Mouse (Mus musculus) liver, adult 2 months (tissue): ENCODE measurements around the gene Gm20696. TPM values are rescaled to one million over a fixed set of nuclear protein-coding genes. Genes with fewer than 3 reads are reported as not detected.

Source experiments
- DNase-seq: peaks from one replicate; pipeline ENCODE4 v3.0.0-alpha.2; 2011; ENCODE audit warnings: low read depth, low spot score; ENCODE audit errors: extremely low read depth
- H3K27ac ChIP-seq: fragments of 200-500 bp; replicated peaks from 2 replicates; pipeline ENCODE4 v1.5.1; 2012; ENCODE audit warnings: low read depth, mild to moderate bottlenecking, control low read depth, inconsistent platforms, low read length; ENCODE audit not compliant: insufficient read depth
- H3K27me3 ChIP-seq: fragments of 200-500 bp; 2 replicates; pipeline ENCODE4 v1.6.1; 2012; ENCODE audit warnings: mild to moderate bottlenecking, moderate library complexity, low read length, inconsistent platforms; ENCODE audit not compliant: control insufficient read depth, insufficient read depth
- H3K36me3 ChIP-seq: fragments of 200-500 bp; 2 replicates; pipeline ENCODE4 v1.6.1; 2012; ENCODE audit warnings: low read length, inconsistent platforms; ENCODE audit not compliant: control insufficient read depth, insufficient read depth
- H3K4me1 ChIP-seq: fragments of 200-500 bp; 2 replicates; pipeline ENCODE4 v1.6.1; 2011; ENCODE audit warnings: low read length; ENCODE audit not compliant: control insufficient read depth, insufficient read depth
- H3K4me3 ChIP-seq: fragments of 200-500 bp; 2 replicates; pipeline ENCODE4 v1.5.1; 2011; ENCODE audit warnings: low read depth, mild to moderate bottlenecking, control low read depth, low read length, moderate library complexity; ENCODE audit not compliant: insufficient read depth
- H3K79me2 ChIP-seq: fragments of 200-500 bp; 2 replicates; pipeline ENCODE4 v1.6.1; 2012; ENCODE audit warnings: inconsistent platforms, mild to moderate bottlenecking, low read length, moderate library complexity; ENCODE audit not compliant: control insufficient read depth, insufficient read depth
- H3K9ac ChIP-seq: fragments of 200-500 bp; 2 replicates; pipeline ENCODE4 v1.6.1; 2012; ENCODE audit warnings: low read depth, mild to moderate bottlenecking, control low read depth, inconsistent platforms, low read length
- CTCF ChIP-seq: fragments of 200-500 bp; IDR thresholded peaks from 2 replicates; pipeline ENCODE4 v1.5.1; 2011; ENCODE audit warnings: low read depth, low read length, control low read depth
- POLR2A ChIP-seq: fragments of 200-500 bp; IDR thresholded peaks from 2 replicates; pipeline ENCODE4 v1.6.1; 2011; ENCODE audit warnings: low read length, control low read depth; ENCODE audit not compliant: insufficient read depth; ENCODE audit errors: extremely low read depth
- WGBS: fragments of 180-500 bp; shearing (Covaris S2); methylation state at CpG from one replicate; pipeline ENCODE4 v1.1.7; 2018; 5-methylcytosine and 5-hydroxymethylcytosine counted together
- polyA plus RNA-seq: library from polyadenylated mRNA; depleted of rRNA; stranded (reverse); fragments of >200 nt; gene quantifications from 2 replicates; pipeline ENCODE4 v1.2.3, GENCODE M21; 2012
- total RNA-seq: library from RNA; depleted of rRNA; stranded (reverse); fragments of >200 nt; gene quantifications from 2 replicates; pipeline ENCODE4 v1.2.3, GENCODE M21; 2014

The Gm20696 gene
- total and polyA plus RNA-seq, 2 experiments, result 0.26 to 6.5 TPM

DNA sequence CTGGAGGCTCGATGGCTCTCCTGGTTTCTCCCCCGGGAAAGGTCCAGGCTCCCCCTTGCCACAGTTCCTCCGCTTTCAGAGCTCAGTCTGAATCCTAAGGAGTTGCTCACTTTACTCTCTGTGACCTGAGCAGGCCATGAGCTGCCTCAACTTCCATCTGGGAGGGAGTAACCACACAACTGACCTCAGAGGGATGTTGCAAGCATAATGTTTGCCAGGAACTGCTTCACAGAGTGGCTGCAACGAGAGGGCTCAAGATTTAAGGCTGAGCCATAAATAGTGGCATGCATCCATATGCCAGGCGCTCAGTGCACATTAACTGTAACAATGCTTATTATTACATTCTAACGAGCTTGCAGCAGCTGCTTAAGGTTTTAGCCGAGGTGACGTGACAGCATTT, 29.8 kb downstream of the Gm20696 start:
- H3K4me1 ChIP-seq, result no peaks in the 10 kb centered on the region
- no peak for DNase-seq
- no peaks in the 10 kb centered on the region for H3K27me3 ChIP-seq
- H3K27ac ChIP-seq, result no peak overlapping the region
- no peak overlapping the region for H3K4me3 ChIP-seq
- H3K36me3 ChIP-seq, result no peaks in the 10 kb centered on the region
- TF ChIP-seq CTCF (no peak), POLR2A (no peak)
- no peak overlapping the region for H3K9ac ChIP-seq
- 74% methylated on average over 8 of the region's 8 CpGs for WGBS
- no peaks in the 10 kb centered on the region for H3K79me2 ChIP-seq

DNA sequence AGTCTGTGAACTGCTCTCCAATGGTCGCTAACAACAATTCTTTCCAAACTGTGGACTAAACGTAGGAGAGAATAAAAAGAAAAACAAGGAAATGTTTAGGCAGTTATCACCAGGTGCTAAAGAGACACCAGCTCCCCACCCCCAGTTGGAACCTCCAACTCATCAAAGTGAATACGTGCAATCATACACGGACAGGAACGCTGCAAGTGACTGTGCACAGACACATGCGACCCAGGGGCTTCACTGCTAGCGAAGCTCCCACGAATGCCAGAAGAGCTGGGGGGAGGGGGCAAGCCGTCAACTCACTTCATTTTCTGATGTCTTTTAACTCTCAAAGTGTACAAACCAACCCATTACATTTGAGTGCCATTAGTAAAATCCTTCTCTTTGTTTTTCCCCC, 30.5 kb downstream of the Gm20696 start:
- H3K79me2 ChIP-seq, result no peaks in the 10 kb centered on the region
- TF ChIP-seq CTCF (no peak), POLR2A (no peak)
- H3K4me1 ChIP-seq, result no peaks in the 10 kb centered on the region
- WGBS, result 49% methylated on average over 9 of the region's 9 CpGs
- no peak overlapping the region for H3K9ac ChIP-seq
- H3K4me3 ChIP-seq, result no peak overlapping the region
- no peak for DNase-seq
- no peaks in the 10 kb centered on the region for H3K36me3 ChIP-seq
- H3K27ac ChIP-seq, result no peak overlapping the region
- H3K27me3 ChIP-seq, result no peaks in the 10 kb centered on the region

DNA sequence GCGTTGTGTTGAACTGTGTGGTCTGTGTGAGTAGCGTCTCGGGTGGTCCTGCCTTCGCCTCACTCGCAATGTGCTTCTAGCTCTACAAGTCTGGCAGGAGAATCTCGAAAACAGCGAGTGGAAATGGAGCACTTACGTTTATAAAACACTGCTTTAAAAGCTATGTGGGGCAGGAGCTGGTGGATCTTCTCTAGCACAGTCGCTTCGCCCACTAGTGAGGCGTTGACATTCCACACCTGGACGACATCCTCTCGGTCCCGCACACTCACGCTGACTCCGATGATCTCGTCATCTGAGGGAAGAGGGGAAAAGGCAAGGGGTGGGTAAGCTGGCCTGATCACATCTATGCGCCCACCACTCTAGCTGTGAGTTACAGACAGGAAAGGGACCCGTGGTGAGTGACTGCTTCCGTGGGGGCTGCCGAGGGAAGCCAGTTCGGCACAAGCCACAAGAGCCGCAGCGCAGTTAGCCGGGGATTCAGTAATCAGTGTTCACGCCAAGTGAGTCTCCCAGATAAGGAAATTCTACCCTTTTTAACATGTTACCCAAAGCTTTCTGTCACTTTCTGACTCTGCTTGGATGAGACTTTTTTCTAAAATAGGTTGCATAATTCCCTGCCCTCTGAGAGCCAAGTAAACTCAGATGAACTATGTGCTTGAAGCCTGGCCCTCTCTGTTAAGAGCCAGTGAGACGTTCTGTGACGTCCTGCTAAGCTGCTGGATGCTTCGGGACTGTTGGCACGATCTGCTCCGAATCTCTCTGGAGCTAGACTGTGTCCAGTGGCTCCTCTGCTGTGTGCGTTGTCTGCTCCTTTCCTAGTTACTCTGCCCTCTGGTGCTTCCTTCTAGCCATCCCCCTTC, 34.2 kb downstream of the Gm20696 start:
- no peaks in the 10 kb centered on the region for H3K27me3 ChIP-seq
- DNase-seq, result peak; percentile 35
- no peak overlapping the region for H3K27ac ChIP-seq
- no peaks in the 10 kb centered on the region for H3K36me3 ChIP-seq
- H3K79me2 ChIP-seq, result no peaks in the 10 kb centered on the region
- no peak for TF ChIP-seq CTCF
- no peak for TF ChIP-seq POLR2A
- no peak overlapping the region for H3K9ac ChIP-seq
- no peaks in the 10 kb centered on the region for H3K4me1 ChIP-seq
- WGBS, result 84% methylated on average over 32 of the region's 32 CpGs
- no peak overlapping the region for H3K4me3 ChIP-seq

DNA sequence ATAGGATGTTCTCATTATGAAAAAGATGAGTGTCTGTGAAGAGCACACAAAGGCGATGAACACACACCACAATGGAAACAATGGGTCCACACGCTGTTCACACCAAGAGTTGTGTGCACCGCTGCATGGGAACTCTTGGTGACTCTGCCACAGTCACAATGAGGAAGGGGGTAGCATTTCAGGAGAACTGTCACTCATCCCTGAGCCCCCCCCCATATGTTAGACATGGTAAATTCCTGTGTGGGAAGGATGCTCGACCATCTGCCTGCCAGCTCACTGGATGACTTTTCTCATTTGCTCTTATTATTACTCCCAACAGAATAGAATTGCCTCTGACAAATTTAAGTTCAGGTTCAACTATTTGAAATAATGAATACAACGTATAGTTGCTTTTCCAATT, 35.0 kb downstream of the Gm20696 start:
- no peak for DNase-seq
- 92% methylated on average over 5 of the region's 5 CpGs for WGBS
- no peak overlapping the region for H3K4me3 ChIP-seq
- no peaks in the 10 kb centered on the region for H3K27me3 ChIP-seq
- no peak for TF ChIP-seq POLR2A
- TF ChIP-seq CTCF, result no peak
- no peaks in the 10 kb centered on the region for H3K36me3 ChIP-seq
- H3K27ac ChIP-seq, result no peak overlapping the region
- no peaks in the 10 kb centered on the region for H3K4me1 ChIP-seq
- H3K79me2 ChIP-seq, result no peaks in the 10 kb centered on the region
- no peak overlapping the region for H3K9ac ChIP-seq

DNA sequence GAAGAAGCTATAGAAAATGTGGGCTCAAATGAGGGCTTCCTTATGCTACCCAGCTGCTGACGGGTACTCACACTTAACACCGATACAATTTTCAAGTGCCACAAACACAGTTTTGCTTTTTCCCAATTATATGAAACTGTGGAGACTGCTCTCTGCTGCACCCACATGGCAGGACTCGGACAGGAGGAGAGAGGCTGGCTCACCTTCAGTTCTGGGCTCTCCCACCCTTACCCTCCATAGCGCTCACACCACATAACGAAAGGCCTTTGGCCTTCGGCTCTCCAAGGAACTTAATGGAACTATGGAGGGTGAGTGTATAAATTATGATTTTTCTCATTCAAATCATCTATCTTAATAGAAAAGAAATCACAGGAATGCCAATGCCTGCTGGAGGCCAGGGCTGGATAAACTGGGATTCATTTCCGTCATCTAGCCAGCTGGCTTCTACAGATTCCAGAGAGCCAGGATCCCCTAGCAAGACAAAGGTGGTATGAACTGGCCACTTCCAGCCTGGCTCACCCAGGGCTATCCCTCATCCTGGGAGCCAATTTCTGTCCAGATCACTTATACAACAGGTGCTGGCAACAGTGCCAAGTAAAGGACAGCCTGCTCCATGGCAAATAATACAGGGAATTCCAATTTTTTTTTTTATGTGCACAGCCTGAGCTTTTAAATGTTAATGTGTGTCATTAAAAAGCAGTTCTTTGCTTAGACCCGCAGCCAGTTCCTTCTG, 36.7 kb downstream of the Gm20696 start:
- Histone ChIP-seq H3K27me3 (no peaks in the 10 kb centered on the region), H3K4me3 (no peak overlapping the region), H3K79me2 (no peaks in the 10 kb centered on the region), H3K4me1 (no peaks in the 10 kb centered on the region), H3K27ac (no peak overlapping the region), H3K9ac (no peak overlapping the region), H3K36me3 (no peaks in the 10 kb centered on the region)
- no peak for TF ChIP-seq POLR2A
- TF ChIP-seq CTCF, result no peak
- DNase-seq, result no peak
- 90% methylated on average over 8 of the region's 8 CpGs for WGBS

DNA sequence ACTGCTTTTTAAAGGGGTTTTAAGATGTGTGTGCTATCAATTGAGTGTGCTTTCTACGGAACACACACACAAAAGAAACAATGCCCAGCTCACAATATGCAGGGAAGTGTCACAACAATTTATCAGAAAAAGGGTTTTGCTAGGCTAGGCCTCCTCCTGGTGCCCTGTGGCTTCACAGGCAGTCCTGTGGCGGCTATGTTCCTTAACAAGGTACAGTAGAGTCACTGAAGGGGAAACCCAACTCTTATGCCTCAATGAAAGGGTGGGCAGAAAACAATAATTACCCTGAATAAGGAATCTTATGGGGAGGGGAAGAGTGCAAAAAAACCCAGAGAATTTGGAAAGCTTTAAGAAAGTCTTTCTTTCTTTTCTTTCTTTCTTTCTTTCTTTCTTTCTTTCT, 40.2 kb downstream of the Gm20696 start:
- Histone ChIP-seq H3K27ac (no peak overlapping the region), H3K27me3 (no peaks in the 10 kb centered on the region), H3K4me1 (no peaks in the 10 kb centered on the region), H3K36me3 (no peaks in the 10 kb centered on the region), H3K4me3 (no peak overlapping the region), H3K9ac (no peak overlapping the region), H3K79me2 (no peaks in the 10 kb centered on the region)
- no peak for DNase-seq
- TF ChIP-seq POLR2A (no peak), CTCF (no peak)
- 96% methylated on average over 2 of the region's 2 CpGs for WGBS
